Mouse (Mus musculus) spleen, adult 2 months (tissue): Measurements from ENCODE around the gene Ctrc. TPM values are rescaled to one million over a fixed set of nuclear protein-coding genes. Genes with fewer than 3 reads are reported as not detected.

Experiments used
- DNase-seq, 2 experiments: peaks; one replicate each; pipeline versions ENCODE4 v3.0.0 to v3.0.0-alpha.2; 2012 to 2021; ENCODE audit warnings: low spot score in 2 of 2, low read depth in 1 of 2
- H3K27ac ChIP-seq: fragments of 200-500 bp; 2 replicates; pipeline ENCODE4 v1.5.1; 2012; ENCODE audit warnings: low read length, inconsistent platforms; ENCODE audit not compliant: insufficient read depth
- H3K27me3 ChIP-seq: fragments of 200-500 bp; 2 replicates; pipeline ENCODE4 v1.6.1; 2012; ENCODE audit warnings: mild to moderate bottlenecking, moderate library complexity, low read length, inconsistent platforms; ENCODE audit not compliant: control insufficient read depth, insufficient read depth
- H3K36me3 ChIP-seq: fragments of 200-500 bp; 2 replicates; pipeline ENCODE4 v1.6.1; 2012; ENCODE audit warnings: mild to moderate bottlenecking, low read length, inconsistent platforms; ENCODE audit not compliant: control insufficient read depth, insufficient read depth
- H3K4me1 ChIP-seq: fragments of 200-500 bp; 2 replicates; pipeline ENCODE4 v1.6.1; 2011; ENCODE audit warnings: inconsistent platforms; ENCODE audit not compliant: control insufficient read depth, insufficient read depth, insufficient read length
- H3K4me3 ChIP-seq: fragments of 200-500 bp; 2 replicates; pipeline ENCODE4 v1.5.1; 2011; ENCODE audit warnings: mild to moderate bottlenecking, inconsistent platforms; ENCODE audit not compliant: insufficient read depth, insufficient read length; ENCODE audit errors: extremely low read depth
- CTCF ChIP-seq: fragments of 200-500 bp; IDR thresholded peaks from 2 replicates; pipeline ENCODE4 v1.5.1; 2011; ENCODE audit warnings: mild to moderate bottlenecking, inconsistent platforms; ENCODE audit not compliant: insufficient read depth, insufficient read length, insufficient replicate concordance; ENCODE audit errors: extremely low read depth
- POLR2A ChIP-seq: fragments of 200-500 bp; IDR thresholded peaks from 2 replicates; pipeline ENCODE4 v1.6.1; 2011; ENCODE audit warnings: low read depth, low read length, inconsistent platforms
- WGBS: fragments of 180-500 bp; shearing (Covaris S2); methylation state at CpG from one replicate; pipeline ENCODE4 v1.1.7; 2018; 5-methylcytosine and 5-hydroxymethylcytosine counted together
- polyA plus RNA-seq: library from polyadenylated mRNA; depleted of rRNA; stranded (reverse); fragments of >200 nt; gene quantifications from 2 replicates; pipeline ENCODE4 v1.2.3, GENCODE M21; 2012

The Ctrc gene
- polyA plus RNA-seq, 1 experiment = 1,887 TPM

GRCm38 (mm10) chr4:141874111-141874600 is 28.0 kb upstream of the Ctrc start:
- no peak for TF ChIP-seq CTCF
- no peak for TF ChIP-seq POLR2A
- no peaks in the 10 kb centered on the region for H3K27me3 ChIP-seq
- peak overlapping the region; percentile 38 for H3K27ac ChIP-seq
- peak overlapping the region; percentile 84 for H3K4me3 ChIP-seq
- peaks cover 9% of the 10 kb centered on the region for H3K4me1 ChIP-seq
- DNase-seq = no peak
- under 1% methylated on average over 19 of the region's 19 CpGs for WGBS
- peaks cover 2% of the 10 kb centered on the region; the same call in 1 of the 2 replicates for H3K36me3 ChIP-seq

GRCm38 (mm10) chr4:141872977-141873376 is 26.8 kb upstream of the Ctrc start:
- H3K36me3 ChIP-seq = peaks cover 2% of the 10 kb centered on the region; the same call in 1 of the 2 replicates
- H3K27me3 ChIP-seq = no peaks in the 10 kb centered on the region
- WGBS = 85% methylated on average over 9 of the region's 9 CpGs
- TF ChIP-seq POLR2A = no peak
- no peak for TF ChIP-seq CTCF
- peak overlapping the region; percentile 24; the same call in 1 of the 2 replicates for H3K27ac ChIP-seq
- peak overlapping the region; percentile 84; the same call in 1 of the 2 replicates for H3K4me3 ChIP-seq
- peaks cover 9% of the 10 kb centered on the region for H3K4me1 ChIP-seq
- no peak for DNase-seq

- TF ChIP-seq CTCF (no peak), POLR2A (no peak)
- Histone ChIP-seq H3K36me3 (peaks cover 2% of the 10 kb centered on the region; the same call in 1 of the 2 replicates), H3K27me3 (no peaks in the 10 kb centered on the region), H3K4me3 (peak overlapping the region; percentile 24; the same call in 1 of the 2 replicates), H3K4me1 (peaks cover 9% of the 10 kb centered on the region), H3K27ac (peak overlapping the region; percentile 44)
- WGBS = 76% methylated on average over 9 of the region's 9 CpGs
- DNase-seq = no peak
Measured at GRCm38 (mm10) chr4:141871909-141872308, 25.8 kb upstream of the Ctrc start.

GRCm38 (mm10) chr4:141871333-141871725 is 25.2 kb upstream of the Ctrc start:
- Histone ChIP-seq H3K36me3 (peaks cover 2% of the 10 kb centered on the region; the same call in 1 of the 2 replicates), H3K27ac (peak overlapping the region; percentile 44; the same call in 1 of the 2 replicates), H3K4me3 (no peak overlapping the region), H3K27me3 (no peaks in the 10 kb centered on the region), H3K4me1 (peaks cover 9% of the 10 kb centered on the region)
- no peak for DNase-seq
- WGBS = 93% methylated on average over 3 of the region's 3 CpGs
- TF ChIP-seq CTCF (no peak), POLR2A (no peak)

- Histone ChIP-seq H3K4me3 (no peak overlapping the region), H3K27me3 (no peaks in the 10 kb centered on the region), H3K4me1 (peaks cover 9% of the 10 kb centered on the region), H3K36me3 (peaks cover 2% of the 10 kb centered on the region; the same call in 1 of the 2 replicates), H3K27ac (peak overlapping the region; percentile 44; the same call in 1 of the 2 replicates)
- TF ChIP-seq CTCF (no peak), POLR2A (no peak)
- DNase-seq = no peak
- WGBS = 78% methylated on average over 11 of the region's 11 CpGs
Measured at GRCm38 (mm10) chr4:141870666-141871332, 24.6 kb upstream of the Ctrc start.

- Histone ChIP-seq H3K4me3 (no peak overlapping the region), H3K27me3 (no peaks in the 10 kb centered on the region), H3K27ac (peak overlapping the region; percentile 55), H3K36me3 (peaks cover 3% of the 10 kb centered on the region; the same call in 1 of the 2 replicates), H3K4me1 (peaks cover 9% of the 10 kb centered on the region)
- 55% methylated on average over 5 of the region's 5 CpGs for WGBS
- TF ChIP-seq CTCF (no peak), POLR2A (no peak)
- no peak for DNase-seq
Measured at GRCm38 (mm10) chr4:141869436-141870215, 23.5 kb upstream of the Ctrc start.
